Mouse (Mus musculus) intestine, embryonic 14.5 days (tissue): ENCODE measurements around the gene Gm37240. TPM values are rescaled to one million over a fixed set of nuclear protein-coding genes. Genes with fewer than 3 reads are reported as not detected.

Source experiments
- ATAC-seq: fragments of 200-750 bp; cut with Nextera tagmentation; replicated peaks from 2 replicates; pipeline ENCODE4 v1.8.0; 2017; ENCODE audit warnings: low read depth, moderate number of reproducible peaks, moderate TSS enrichment, moderate library complexity; ENCODE audit not compliant: low FRiP score, low TSS enrichment
- DNase-seq: peaks from one replicate; pipeline ENCODE4 v3.0.0-alpha.2; 2018; ENCODE audit warnings: low spot score
- H3K27ac ChIP-seq: fragments of 300-500 bp; sonication (generic); 2 replicates; pipeline ENCODE4 v1.5.1; 2014; ENCODE audit warnings: low read depth, mild to moderate bottlenecking, control low read depth
- H3K27me3 ChIP-seq: fragments of 300-500 bp; sonication (generic); replicated peaks from 2 replicates; pipeline ENCODE4 v1.6.1; 2014; ENCODE audit warnings: low read length, control low read depth; ENCODE audit not compliant: control insufficient read depth, insufficient read depth
- H3K36me3 ChIP-seq: fragments of 300-500 bp; sonication (generic); 2 replicates; pipeline ENCODE4 v1.6.1; 2014; ENCODE audit warnings: low read length, control low read depth; ENCODE audit not compliant: control insufficient read depth, insufficient read depth
- H3K4me1 ChIP-seq: fragments of 300-500 bp; sonication (generic); replicated peaks from 2 replicates; pipeline ENCODE4 v1.6.1; 2014; ENCODE audit warnings: low read length, control low read depth, mixed read lengths; ENCODE audit not compliant: control insufficient read depth, insufficient read depth
- H3K4me2 ChIP-seq: fragments of 300-500 bp; sonication (generic); 2 replicates; pipeline ENCODE4 v1.6.1; 2014; ENCODE audit warnings: low read length
- H3K4me3 ChIP-seq: fragments of 300-500 bp; sonication (generic); 2 replicates; pipeline ENCODE4 v1.5.1; 2014; ENCODE audit warnings: low read depth, low read length, control low read depth, mixed read lengths
- H3K9ac ChIP-seq: fragments of 300-500 bp; sonication (generic); 2 replicates; pipeline ENCODE4 v1.6.1; 2014; ENCODE audit warnings: mild to moderate bottlenecking, low read length
- H3K9me3 ChIP-seq: fragments of 300-500 bp; sonication (generic); 2 replicates; pipeline ENCODE4 v1.6.1; 2016; ENCODE audit warnings: low read length, control low read depth; ENCODE audit not compliant: control insufficient read depth
- WGBS: fragments of 180-500 bp; shearing (Covaris S2); extraction: QIAGEN DNeasy Blood & Tissue Kit; methylation state at CpG from one replicate; pipeline ENCODE4 v1.1.7; 2014; 5-methylcytosine and 5-hydroxymethylcytosine counted together
- polyA plus RNA-seq: library from polyadenylated mRNA; unstranded; fragments of >200 nt; fragmentation: Nextera tagmentation; extraction: Ambion mirVana; gene quantifications from 2 replicates; pipeline ENCODE4 v1.2.1, GENCODE M21; 2014

Gene Gm37240
- polyA plus RNA-seq, 1 experiment from 2014 or later = 5.3 TPM

GRCm38 (mm10) chr3:84692647-84693199 is 1194.6 kb downstream of the Gm37240 start:
- H3K4me1 ChIP-seq = peaks cover 19% of the 10 kb centered on the region
- H3K4me3 ChIP-seq = no peak overlapping the region
- no peak for DNase-seq
- H3K27me3 ChIP-seq = no peaks in the 10 kb centered on the region
- no peaks in the 10 kb centered on the region for H3K9me3 ChIP-seq
- H3K36me3 ChIP-seq = no peaks in the 10 kb centered on the region
- H3K4me2 ChIP-seq = no peak overlapping the region
- H3K9ac ChIP-seq = no peak overlapping the region
- 61% methylated on average over 4 of the region's 4 CpGs for whole genome bisulfite sequencing
- no peak for ATAC-seq
- H3K27ac ChIP-seq = no peak overlapping the region

GRCm38 (mm10) chr3:84690091-84690771 is 1197.1 kb downstream of the Gm37240 start:
- 68% methylated on average over 7 of the region's 7 CpGs for WGBS
- no peak overlapping the region for H3K4me2 ChIP-seq
- H3K27me3 ChIP-seq = no peaks in the 10 kb centered on the region
- no peak overlapping the region for H3K4me3 ChIP-seq
- H3K36me3 ChIP-seq = no peaks in the 10 kb centered on the region
- ATAC-seq = no peak
- no peak for DNase-seq
- no peak overlapping the region for H3K9ac ChIP-seq
- no peaks in the 10 kb centered on the region for H3K9me3 ChIP-seq
- peaks cover 2% of the 10 kb centered on the region; the same call in 1 of the 2 replicates for H3K4me1 ChIP-seq
- H3K27ac ChIP-seq = no peak overlapping the region

- H3K27me3 ChIP-seq = no peaks in the 10 kb centered on the region
- no peaks in the 10 kb centered on the region for H3K36me3 ChIP-seq
- no peak for ATAC-seq
- no peak overlapping the region for H3K4me3 ChIP-seq
- no peak overlapping the region for H3K9ac ChIP-seq
- WGBS = 70% methylated on average over 2 of the region's 2 CpGs
- no peak overlapping the region for H3K4me2 ChIP-seq
- DNase-seq = no peak
- H3K4me1 ChIP-seq = no peaks in the 10 kb centered on the region
- H3K27ac ChIP-seq = no peak overlapping the region
- no peaks in the 10 kb centered on the region for H3K9me3 ChIP-seq
Observed at GRCm38 (mm10) chr3:84689656-84690055, 1197.7 kb downstream of the Gm37240 start.

GRCm38 (mm10) chr3:84688176-84688575 is 1199.1 kb downstream of the Gm37240 start:
- H3K4me3 ChIP-seq = no peak overlapping the region
- DNase-seq (no peak), ATAC-seq (no peak)
- H3K27me3 ChIP-seq = no peaks in the 10 kb centered on the region
- no peak overlapping the region for H3K27ac ChIP-seq
- H3K36me3 ChIP-seq = no peaks in the 10 kb centered on the region
- 79% methylated on average over 5 of the region's 5 CpGs for WGBS
- no peak overlapping the region for H3K9ac ChIP-seq
- no peaks in the 10 kb centered on the region for H3K9me3 ChIP-seq
- no peaks in the 10 kb centered on the region for H3K4me1 ChIP-seq
- no peak overlapping the region for H3K4me2 ChIP-seq

DNA sequence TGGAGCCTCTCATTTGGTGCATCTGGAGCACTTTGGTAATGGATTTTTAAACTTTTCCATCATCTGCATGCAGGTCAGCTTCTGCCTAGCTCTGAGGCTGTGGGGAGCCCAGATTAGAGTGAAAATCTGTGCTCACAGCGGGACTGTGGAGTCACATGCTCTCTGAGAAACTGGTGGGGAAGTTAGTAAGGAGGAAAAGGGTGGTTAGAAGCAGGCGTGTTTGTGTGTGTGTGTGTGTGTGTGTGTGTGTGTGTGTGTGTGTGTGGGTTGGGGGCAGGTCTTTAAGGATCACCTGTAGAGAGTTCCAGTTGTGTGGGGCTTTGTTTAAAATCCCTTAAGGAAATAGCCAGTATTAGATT is 1199.9 kb downstream of the Gm37240 start:
- Histone ChIP-seq H3K27me3 (no peaks in the 10 kb centered on the region), H3K4me2 (no peak overlapping the region), H3K4me1 (no peaks in the 10 kb centered on the region), H3K9ac (no peak overlapping the region), H3K36me3 (no peaks in the 10 kb centered on the region), H3K27ac (no peak overlapping the region), H3K4me3 (no peak overlapping the region), H3K9me3 (no peaks in the 10 kb centered on the region)
- DNase-seq = no peak
- WGBS = 69% methylated on average over 2 of the region's 2 CpGs
- ATAC-seq = no peak

GRCm38 (mm10) chr3:84686799-84687487 is 1200.4 kb downstream of the Gm37240 start:
- H3K36me3 ChIP-seq = no peaks in the 10 kb centered on the region
- WGBS = 47% methylated on average over 7 of the region's 7 CpGs

DNA sequence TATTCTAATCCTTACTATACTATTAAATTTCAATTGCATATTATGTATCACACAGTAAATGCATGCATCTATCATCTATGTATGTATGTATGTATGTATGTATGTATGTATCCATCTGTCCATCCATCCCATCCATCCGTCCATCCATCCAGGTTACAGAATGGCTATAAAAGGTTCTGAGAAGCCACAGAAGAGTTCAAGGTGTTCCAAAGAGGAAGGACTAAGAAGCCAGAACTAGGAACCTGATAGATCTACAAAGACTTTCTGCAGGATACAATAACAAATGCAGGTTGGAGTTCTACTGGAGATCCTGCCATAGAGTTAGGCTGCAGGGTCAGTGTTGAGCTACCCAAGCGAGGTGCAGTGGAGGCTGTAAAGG is 1201.0 kb downstream of the Gm37240 start:
- H3K27me3 ChIP-seq = no peaks in the 10 kb centered on the region
- H3K36me3 ChIP-seq = no peaks in the 10 kb centered on the region
- DNase-seq = no peak
- H3K9ac ChIP-seq = no peak overlapping the region
- no peaks in the 10 kb centered on the region for H3K9me3 ChIP-seq
- no peak overlapping the region for H3K4me3 ChIP-seq
- H3K4me1 ChIP-seq = no peaks in the 10 kb centered on the region
- ATAC-seq = no peak
- no peak overlapping the region for H3K27ac ChIP-seq
- no peak overlapping the region for H3K4me2 ChIP-seq
- 92% methylated on average over 2 of the region's 2 CpGs for WGBS

More at GRCm38 (mm10) chr3:84686799-84687487, 1200.4 kb downstream of the Gm37240 start:
- Histone ChIP-seq H3K4me1 (no peaks in the 10 kb centered on the region), H3K27me3 (no peaks in the 10 kb centered on the region), H3K4me2 (no peak overlapping the region), H3K4me3 (no peak overlapping the region), H3K9ac (no peak overlapping the region), H3K27ac (no peak overlapping the region), H3K9me3 (no peaks in the 10 kb centered on the region)
- ATAC-seq (no peak), DNase-seq (no peak)

DNA sequence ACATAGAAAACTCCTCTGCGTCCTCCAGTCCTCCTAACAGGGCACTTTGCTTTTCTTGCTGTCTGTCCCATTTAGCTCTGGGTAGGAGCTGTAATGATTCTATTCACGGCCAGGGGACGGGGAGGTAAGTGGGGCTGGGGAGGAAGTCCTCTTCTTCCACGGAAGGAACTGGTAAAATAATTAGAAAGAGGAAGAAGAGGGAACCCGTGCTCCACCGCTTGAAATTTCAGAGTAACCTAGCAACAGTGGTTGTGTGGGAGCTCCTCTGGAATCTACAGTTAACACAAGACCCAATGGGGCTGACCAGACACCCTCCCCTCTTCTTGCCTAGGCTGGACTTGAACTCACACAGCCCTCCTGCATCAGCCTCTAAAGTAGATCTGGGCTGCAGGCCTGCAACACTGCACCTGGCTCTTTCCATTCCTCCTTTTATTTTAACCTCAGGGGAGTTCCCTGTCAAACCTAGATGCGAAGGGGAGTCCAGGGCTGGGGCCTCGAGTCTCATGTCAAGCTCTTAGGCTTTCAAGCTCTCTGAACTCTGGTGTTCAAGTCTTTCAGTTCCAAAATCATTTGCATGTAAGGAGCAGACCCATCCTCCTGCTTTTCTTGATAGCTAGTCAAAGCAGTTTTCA is 1201.5 kb downstream of the Gm37240 start:
- H3K4me3 ChIP-seq = no peak overlapping the region
- DNase-seq (no peak), ATAC-seq (no peak)
- H3K27me3 ChIP-seq = no peaks in the 10 kb centered on the region
- H3K36me3 ChIP-seq = no peaks in the 10 kb centered on the region
- no peak overlapping the region for H3K4me2 ChIP-seq
- no peaks in the 10 kb centered on the region for H3K9me3 ChIP-seq
- WGBS = 74% methylated on average over 8 of the region's 8 CpGs
- no peak overlapping the region for H3K9ac ChIP-seq
- no peaks in the 10 kb centered on the region for H3K4me1 ChIP-seq
- no peak overlapping the region for H3K27ac ChIP-seq
